Mouse (Mus musculus) neural tube, embryonic 14.5 days (tissue): Measurements from ENCODE around the gene Tenm4. TPM values are rescaled to one million over a fixed set of nuclear protein-coding genes. Genes with fewer than 3 reads are reported as not detected.

Experiments used
- ATAC-seq: fragments of 200-750 bp; cut with Nextera tagmentation; 2 replicates; pipeline ENCODE4 v1.8.0; 2017; ENCODE audit warnings: low read depth, mild to moderate bottlenecking, moderate TSS enrichment, moderate library complexity
- H3K27ac ChIP-seq: fragments of 300-500 bp; sonication (generic); 2 replicates; pipeline ENCODE4 v1.5.1; 2014; ENCODE audit warnings: low read depth, mild to moderate bottlenecking, control low read depth, low read length, moderate library complexity, mixed read lengths
- H3K27me3 ChIP-seq: fragments of 300-500 bp; sonication (generic); 2 replicates; pipeline ENCODE4 v1.6.1; 2014; ENCODE audit warnings: low read length; ENCODE audit not compliant: control insufficient read depth, insufficient read depth
- H3K36me3 ChIP-seq: fragments of 300-500 bp; sonication (generic); 2 replicates; pipeline ENCODE4 v1.6.1; 2014; ENCODE audit warnings: low read length, mixed read lengths; ENCODE audit not compliant: control insufficient read depth, insufficient read depth
- H3K4me1 ChIP-seq: fragments of 300-500 bp; sonication (generic); 2 replicates; pipeline ENCODE4 v1.6.1; 2014; ENCODE audit warnings: low read length; ENCODE audit not compliant: control insufficient read depth, insufficient read depth
- H3K4me2 ChIP-seq: fragments of 300-500 bp; sonication (generic); 2 replicates; pipeline ENCODE4 v1.6.1; 2014; ENCODE audit warnings: mild to moderate bottlenecking, low read depth, low read length, control low read depth
- H3K4me3 ChIP-seq: fragments of 300-500 bp; sonication (generic); 2 replicates; pipeline ENCODE4 v1.5.1; 2014; ENCODE audit warnings: low read depth, low read length, control low read depth, mixed read lengths
- H3K9ac ChIP-seq: fragments of 300-500 bp; sonication (generic); replicated peaks from 2 replicates; pipeline ENCODE4 v1.6.1; 2014; ENCODE audit warnings: low read depth, mild to moderate bottlenecking, control low read depth, low read length, mixed read lengths
- H3K9me3 ChIP-seq: fragments of 300-500 bp; sonication (generic); 2 replicates; pipeline ENCODE4 v1.6.1; 2016; ENCODE audit warnings: low read length; ENCODE audit not compliant: control insufficient read depth
- WGBS: fragments of 180-500 bp; shearing (Covaris S2); extraction: QIAGEN DNeasy Blood & Tissue Kit; methylation state at CpG from one replicate; pipeline ENCODE4 v1.1.7; 2014; 5-methylcytosine and 5-hydroxymethylcytosine counted together
- polyA plus RNA-seq: library from polyadenylated mRNA; unstranded; fragments of >200 nt; fragmentation: Nextera tagmentation; extraction: Ambion mirVana; gene quantifications from 2 replicates; pipeline ENCODE4 v1.2.1, GENCODE M21; 2014

Gene Tenm4
- polyA plus RNA-seq, 1 experiment from 2014 or later, result 54.8 TPM

DNA sequence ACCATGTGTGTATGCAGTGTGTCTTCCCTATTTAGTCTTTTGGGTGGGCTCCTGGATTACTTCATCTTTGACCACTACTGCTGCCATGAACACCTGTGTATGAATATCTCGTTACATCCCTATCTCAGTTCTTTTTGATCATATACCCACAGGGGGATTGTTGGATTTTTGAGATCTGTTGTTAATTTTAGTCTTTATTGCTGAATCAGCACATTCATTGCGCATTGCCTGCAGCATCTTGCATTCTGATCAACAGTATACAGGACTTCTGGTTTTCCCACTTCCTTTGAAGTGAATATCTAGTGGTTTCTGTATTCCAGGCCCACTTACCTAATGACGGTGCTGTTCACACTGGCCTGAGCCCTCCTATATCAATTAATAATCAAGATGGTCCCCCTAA lies 295.7 kb downstream of the Tenm4 start:
- no peak overlapping the region for H3K9ac ChIP-seq
- no peaks in the 10 kb centered on the region for H3K9me3 ChIP-seq
- no peak overlapping the region for H3K27ac ChIP-seq
- H3K27me3 ChIP-seq, result no peaks in the 10 kb centered on the region
- no peaks in the 10 kb centered on the region for H3K4me1 ChIP-seq
- WGBS, result 91% methylated on average over 3 of the region's 3 CpGs
- H3K4me2 ChIP-seq, result no peak overlapping the region
- ATAC-seq, result no peak
- no peak overlapping the region for H3K4me3 ChIP-seq
- H3K36me3 ChIP-seq, result no peaks in the 10 kb centered on the region

DNA sequence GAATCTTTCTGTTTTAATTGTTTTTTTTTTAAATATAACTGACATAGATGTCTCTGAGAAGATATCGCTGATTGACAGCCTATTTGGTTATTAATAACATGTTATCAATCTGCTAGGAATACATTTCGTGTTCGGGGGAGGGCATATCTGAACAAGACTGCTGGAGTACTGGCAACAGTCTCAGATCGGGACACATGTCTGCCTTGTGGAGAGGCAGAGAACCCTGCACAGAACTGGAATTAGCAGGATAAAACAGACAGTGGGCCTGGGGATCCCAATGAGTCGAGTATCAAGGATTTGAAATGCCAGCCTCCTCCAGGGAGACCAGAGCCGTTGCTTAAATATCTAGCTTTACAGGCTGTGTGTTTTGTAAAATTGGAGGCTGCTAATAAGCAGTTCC lies 299.8 kb downstream of the Tenm4 start:
- Histone ChIP-seq H3K4me2 (no peak overlapping the region), H3K9ac (no peak overlapping the region), H3K4me3 (no peak overlapping the region), H3K27ac (no peak overlapping the region), H3K27me3 (no peaks in the 10 kb centered on the region), H3K9me3 (no peaks in the 10 kb centered on the region), H3K36me3 (no peaks in the 10 kb centered on the region), H3K4me1 (no peaks in the 10 kb centered on the region)
- ATAC-seq, result no peak
- WGBS, result 85% methylated on average over 6 of the region's 6 CpGs

DNA sequence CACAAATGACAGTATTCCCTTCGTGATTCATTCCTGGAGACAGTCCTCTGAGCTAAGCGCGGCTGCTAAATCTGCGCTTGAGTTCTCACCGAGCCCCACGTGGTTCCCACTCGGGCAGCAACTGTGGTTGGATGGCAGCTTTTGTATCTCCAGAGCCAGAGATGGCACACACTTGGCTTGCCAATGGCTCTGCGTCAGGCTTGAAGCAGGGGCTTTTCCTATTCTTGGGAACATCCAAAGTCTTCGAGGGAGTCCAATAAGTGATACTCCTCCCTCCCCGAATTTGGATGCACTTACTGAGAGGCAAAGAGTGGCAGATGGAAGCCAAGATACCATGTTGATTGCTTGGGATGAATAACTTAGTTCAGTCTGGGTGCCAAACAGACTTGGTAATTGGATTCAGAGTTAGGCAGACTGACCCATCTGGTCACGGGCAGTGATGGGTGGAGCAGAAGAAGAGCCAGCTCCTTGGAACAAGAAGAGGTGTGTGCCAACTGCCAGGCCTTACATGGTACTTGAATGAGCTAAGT lies 303.6 kb downstream of the Tenm4 start:
- ATAC-seq, result 0 out of 2 replicates have a peak, but pooled peaks have one; percentile 41
- H3K9ac ChIP-seq, result no peak overlapping the region
- no peaks in the 10 kb centered on the region for H3K4me1 ChIP-seq
- H3K27ac ChIP-seq, result no peak overlapping the region
- no peaks in the 10 kb centered on the region for H3K27me3 ChIP-seq
- WGBS, result 72% methylated on average over 11 of the region's 11 CpGs
- no peaks in the 10 kb centered on the region for H3K36me3 ChIP-seq
- H3K4me3 ChIP-seq, result no peak overlapping the region
- H3K4me2 ChIP-seq, result no peak overlapping the region
- H3K9me3 ChIP-seq, result no peaks in the 10 kb centered on the region

DNA sequence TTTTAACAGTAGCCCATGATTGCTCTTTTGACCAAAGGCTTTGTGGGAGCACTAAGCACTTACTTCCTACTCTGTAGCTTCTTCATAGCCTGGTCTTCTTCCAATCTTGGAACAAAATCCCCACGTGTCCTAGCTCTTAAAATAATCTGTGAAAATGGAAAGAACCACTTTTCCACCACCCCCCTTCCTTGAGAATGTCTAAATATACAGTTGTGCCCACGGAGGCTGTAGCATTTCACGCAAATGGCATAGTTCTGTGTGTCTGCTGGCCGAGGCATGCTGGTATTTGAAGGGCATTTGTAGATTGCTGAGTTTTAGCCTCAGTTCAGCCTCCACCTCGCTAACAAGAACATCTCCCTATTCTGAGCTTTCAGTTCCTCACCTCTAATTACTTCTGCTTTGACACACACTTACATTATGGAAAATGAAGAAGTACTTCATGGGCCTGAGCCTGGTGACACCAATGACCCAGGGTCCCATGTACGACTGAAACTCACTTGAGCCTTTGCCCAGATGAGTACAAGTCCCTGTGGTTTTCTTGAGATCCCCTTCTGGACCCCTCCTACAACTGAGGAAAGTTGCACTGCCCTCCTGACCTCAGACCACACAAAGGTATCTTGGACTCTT lies 306.1 kb downstream of the Tenm4 start:
- ATAC-seq, result no peak
- Histone ChIP-seq H3K9me3 (no peaks in the 10 kb centered on the region), H3K36me3 (no peaks in the 10 kb centered on the region), H3K4me2 (no peak overlapping the region), H3K9ac (no peak overlapping the region), H3K27ac (no peak overlapping the region), H3K27me3 (no peaks in the 10 kb centered on the region), H3K4me1 (no peaks in the 10 kb centered on the region), H3K4me3 (no peak overlapping the region)
- 88% methylated on average over 6 of the region's 6 CpGs for WGBS

DNA sequence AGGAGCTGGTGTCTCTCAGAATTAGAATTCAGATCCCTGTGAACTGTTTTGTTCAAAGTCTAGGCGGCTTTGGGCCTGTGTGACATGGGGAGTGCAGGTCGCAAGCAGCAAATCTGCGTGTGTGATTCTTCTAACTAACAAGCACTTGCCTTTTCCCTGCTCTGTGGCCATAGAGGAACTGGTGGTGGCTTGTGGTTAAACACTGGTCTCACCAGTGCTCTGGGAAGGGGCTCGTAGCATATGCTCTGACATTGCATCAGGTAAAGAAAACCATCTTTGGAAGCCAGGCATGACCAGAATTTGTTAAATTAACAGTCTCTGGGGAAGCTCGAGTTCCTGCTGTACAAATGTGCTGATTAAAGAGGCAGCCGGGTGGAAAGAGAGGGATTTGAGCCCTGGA lies 308.1 kb downstream of the Tenm4 start:
- no peaks in the 10 kb centered on the region for H3K36me3 ChIP-seq
- no peak overlapping the region for H3K9ac ChIP-seq
- ATAC-seq, result no peak
- no peak overlapping the region for H3K27ac ChIP-seq
- no peaks in the 10 kb centered on the region for H3K9me3 ChIP-seq
- H3K4me3 ChIP-seq, result no peak overlapping the region
- WGBS, result 75% methylated on average over 6 of the region's 6 CpGs
- H3K27me3 ChIP-seq, result no peaks in the 10 kb centered on the region
- H3K4me1 ChIP-seq, result no peaks in the 10 kb centered on the region
- H3K4me2 ChIP-seq, result no peak overlapping the region

DNA sequence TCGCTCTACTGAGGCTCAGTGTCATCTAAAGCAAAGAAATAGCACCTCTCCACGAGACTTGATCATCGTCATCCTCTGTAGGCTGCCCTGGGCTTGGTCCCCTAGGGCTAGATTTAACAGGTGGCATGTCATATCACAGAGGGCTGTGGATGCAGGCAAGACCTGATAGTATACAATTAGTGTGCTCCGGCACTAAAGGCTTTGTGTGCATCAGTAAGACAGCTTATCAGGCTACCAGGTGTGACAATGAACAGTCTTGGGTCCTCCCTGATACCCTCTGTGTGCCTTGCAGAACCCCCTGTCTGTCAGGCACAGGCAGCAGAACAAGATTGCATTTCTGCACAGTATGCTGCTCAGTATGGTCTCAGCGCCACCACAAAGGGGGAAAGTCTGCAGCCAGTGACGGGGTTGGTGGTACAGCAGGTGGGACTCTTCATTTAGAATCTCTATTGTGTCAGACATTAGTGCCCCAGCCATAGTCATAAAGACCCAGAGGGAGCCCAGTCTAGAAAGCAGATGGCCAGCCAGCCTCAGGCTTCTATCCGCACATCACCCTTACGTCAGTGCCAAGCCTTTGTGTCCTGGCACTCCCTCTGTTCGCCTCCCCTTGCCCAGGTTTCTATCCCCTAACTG lies 309.4 kb downstream of the Tenm4 start:
- no peaks in the 10 kb centered on the region for H3K4me1 ChIP-seq
- peak; percentile 65; the same call in 1 of the 2 replicates for ATAC-seq
- WGBS, result 54% methylated on average over 9 of the region's 9 CpGs
- no peak overlapping the region for H3K9ac ChIP-seq
- no peak overlapping the region for H3K27ac ChIP-seq
- no peaks in the 10 kb centered on the region for H3K9me3 ChIP-seq
- no peaks in the 10 kb centered on the region for H3K36me3 ChIP-seq
- no peaks in the 10 kb centered on the region for H3K27me3 ChIP-seq
- H3K4me3 ChIP-seq, result no peak overlapping the region
- no peak overlapping the region for H3K4me2 ChIP-seq

DNA sequence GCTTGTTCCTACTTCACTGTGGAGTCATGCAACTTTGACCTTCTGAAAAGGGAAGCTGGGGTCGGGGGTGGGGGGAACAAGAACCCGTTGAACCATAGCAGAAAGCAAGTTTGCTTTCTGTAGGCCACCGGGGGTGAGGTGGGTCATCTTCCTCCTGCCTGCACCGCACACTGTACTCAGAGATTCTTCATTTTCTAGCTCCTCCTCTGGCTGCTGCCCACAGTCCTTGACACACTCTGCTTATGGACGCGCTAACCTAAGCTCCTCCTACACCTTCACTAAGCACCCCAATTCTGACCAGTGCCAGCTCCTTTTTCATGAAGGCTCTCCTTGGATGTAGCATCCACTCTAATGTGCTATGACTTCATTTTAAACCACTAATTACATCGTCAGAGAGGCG lies 311.9 kb downstream of the Tenm4 start:
- Histone ChIP-seq H3K27ac (no peak overlapping the region), H3K36me3 (no peaks in the 10 kb centered on the region), H3K4me1 (no peaks in the 10 kb centered on the region), H3K9ac (no peak overlapping the region), H3K4me3 (no peak overlapping the region), H3K9me3 (no peaks in the 10 kb centered on the region), H3K27me3 (no peaks in the 10 kb centered on the region), H3K4me2 (no peak overlapping the region)
- 80% methylated on average over 8 of the region's 8 CpGs for WGBS
- no peak for ATAC-seq

DNA sequence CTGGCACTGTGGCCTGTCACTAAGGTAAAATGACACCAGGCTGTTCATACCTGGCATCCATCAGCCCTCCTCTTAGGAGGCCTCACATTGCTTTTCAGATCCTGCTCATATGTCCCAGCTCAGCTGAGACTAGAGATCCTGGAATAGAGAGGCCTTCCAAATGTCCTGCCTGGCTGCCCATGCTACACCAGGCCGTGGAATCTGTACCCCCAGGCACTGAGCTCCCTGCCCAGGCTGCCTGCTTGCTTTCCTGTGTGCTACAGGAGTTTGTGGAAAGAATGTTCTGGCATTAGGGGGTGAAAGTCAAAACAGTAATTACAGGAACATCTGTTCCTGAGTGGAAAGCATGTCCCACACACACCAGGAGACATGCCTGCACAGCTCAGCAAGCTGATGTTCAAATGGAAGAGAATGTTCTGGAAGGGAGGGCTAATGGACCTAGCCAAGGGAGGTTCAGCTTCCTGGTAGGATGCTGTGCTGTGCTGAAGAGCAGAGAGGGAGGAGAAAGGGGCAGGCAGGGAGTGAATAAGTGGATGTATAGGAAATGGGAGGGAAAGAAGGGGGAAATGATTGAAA lies 313.0 kb downstream of the Tenm4 start:
- no peak for ATAC-seq
- Histone ChIP-seq H3K27me3 (no peaks in the 10 kb centered on the region), H3K9ac (no peak overlapping the region), H3K9me3 (no peaks in the 10 kb centered on the region), H3K4me3 (no peak overlapping the region), H3K4me1 (no peaks in the 10 kb centered on the region), H3K36me3 (no peaks in the 10 kb centered on the region), H3K4me2 (no peak overlapping the region), H3K27ac (no peak overlapping the region)
- WGBS, result 91% methylated on average over 1 of the region's 1 CpGs

DNA sequence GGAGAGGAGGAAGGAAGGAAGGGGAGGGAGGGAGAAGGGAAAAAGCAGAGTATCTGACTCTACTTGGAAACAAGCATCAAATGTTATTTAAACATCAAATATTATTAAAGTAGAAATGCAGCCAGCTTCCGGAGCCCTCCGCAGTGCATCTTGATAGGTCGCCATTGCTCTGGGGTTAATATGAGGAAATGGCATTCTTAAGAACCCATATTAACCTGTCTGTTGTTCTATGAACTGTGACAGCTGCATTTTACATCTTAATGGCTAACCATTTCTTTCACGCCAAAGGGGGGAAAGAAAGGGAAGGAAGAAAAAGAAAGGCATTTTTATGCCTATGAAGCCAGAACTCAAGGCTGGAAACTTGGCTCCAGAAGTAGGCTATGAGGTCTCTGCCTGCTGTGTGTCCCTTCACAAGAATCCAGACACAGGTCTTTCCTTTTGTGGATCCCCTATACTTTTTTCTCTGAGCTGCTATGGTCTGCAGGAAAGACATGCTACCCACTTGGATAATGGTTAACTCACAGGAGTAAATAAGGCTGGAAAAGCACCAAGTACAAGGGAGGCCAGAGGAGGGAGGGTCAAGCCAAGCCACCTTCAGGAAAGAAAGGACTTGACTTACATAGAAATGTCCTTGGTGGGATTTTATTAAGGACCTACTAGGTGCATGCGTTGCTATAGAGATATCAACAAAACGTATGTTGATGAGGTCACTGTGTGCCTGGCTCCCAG lies 318.5 kb downstream of the Tenm4 start:
- Histone ChIP-seq H3K4me1 (no peaks in the 10 kb centered on the region), H3K27me3 (no peaks in the 10 kb centered on the region), H3K4me3 (no peak overlapping the region), H3K4me2 (no peak overlapping the region), H3K27ac (no peak overlapping the region), H3K36me3 (no peaks in the 10 kb centered on the region), H3K9ac (no peak overlapping the region), H3K9me3 (no peaks in the 10 kb centered on the region)
- no peak for ATAC-seq
- WGBS, result 82% methylated on average over 6 of the region's 6 CpGs
